Mouse (Mus musculus) layer of hippocampus, adult 2 months (tissue): ENCODE data around the gene Kdelr3. TPM values are rescaled to one million over a fixed set of nuclear protein-coding genes. Genes with fewer than 3 reads are reported as not detected.

Experiments
- DNase-seq, 2 experiments: peaks; one replicate each; pipeline ENCODE4 v3.0.0; 2022; ENCODE audit warnings: low spot score in 2 of 2
- H3K27ac ChIP-seq: fragments of 200-600 bp; 2 replicates; pipeline ENCODE4 v1.8.1; 2022
- H3K4me3 ChIP-seq: fragments of 200-600 bp; 2 replicates; pipeline ENCODE4 v1.8.1; 2022; ENCODE audit warnings: mild to moderate bottlenecking
- CTCF ChIP-seq: fragments of 200-600 bp; conservative IDR thresholded peaks from 2 replicates; pipeline ENCODE4 v1.8.1; 2022; ENCODE audit warnings: antibody characterized with exemption, mild to moderate bottlenecking, moderate library complexity
- total RNA-seq, 2 experiments: library from RNA; stranded (reverse); gene quantifications; 2 replicates each; pipeline ENCODE4 v1.2.3; 2021

Gene Kdelr3
- total RNA-seq, 2 experiments from 2014 or later = 0.51 TPM; not detected in 1

GRCm38 (mm10) chr15:79502891-79503341 lies 13.3 kb upstream of the Kdelr3 start:
- peak; percentile 75 to 81 for DNase-seq
- H3K27ac ChIP-seq = peak overlapping the region; percentile 94
- no peak for TF ChIP-seq CTCF
- peak overlapping the region; percentile 68 for H3K4me3 ChIP-seq

- H3K27ac ChIP-seq = peak overlapping the region; percentile 94
- peak overlapping the region; percentile 68 for H3K4me3 ChIP-seq
- no peak for TF ChIP-seq CTCF
- DNase-seq = no peak
Measured at GRCm38 (mm10) chr15:79503438-79503837, 12.8 kb upstream of the Kdelr3 start.

DNA sequence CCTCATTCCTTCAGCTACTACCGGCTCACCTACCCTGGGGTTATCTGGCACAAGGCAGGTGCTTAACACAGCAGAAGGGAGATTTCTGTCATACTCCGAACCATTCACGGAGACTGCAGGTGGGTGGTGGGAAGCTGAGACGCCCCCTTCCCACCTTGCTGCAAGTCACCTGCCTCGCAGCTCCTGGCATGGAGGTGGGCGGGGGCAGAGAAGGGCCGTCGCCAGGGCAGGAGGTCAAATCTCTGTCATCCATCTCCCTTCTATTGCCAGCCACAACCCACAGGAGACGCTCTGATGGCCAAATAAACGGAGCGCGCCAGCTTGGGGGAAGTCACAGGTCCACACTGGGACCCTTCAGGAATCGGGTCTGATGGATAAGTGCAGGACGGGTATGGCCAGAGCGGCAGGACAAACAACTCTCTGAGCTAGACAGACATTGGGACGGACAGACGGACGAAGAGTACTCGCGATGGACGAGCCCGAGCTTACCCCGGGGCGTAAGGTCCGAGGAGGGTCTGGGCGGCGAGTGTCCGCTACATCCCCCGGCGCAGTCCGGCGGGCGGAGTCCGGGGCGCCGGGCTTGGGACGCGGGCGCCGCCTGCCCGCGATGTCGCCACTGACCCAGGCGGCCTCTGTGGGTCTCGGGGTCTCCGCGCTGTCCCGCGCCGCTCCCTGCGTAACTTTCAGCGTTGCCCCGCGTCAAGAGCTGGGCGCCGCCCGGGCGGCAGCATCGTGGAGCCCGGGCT lies 11.3 kb upstream of the Kdelr3 start, which contains the start of gene Kcnj4:
Gene Kcnj4, minus strand, starts transcription at position 535 of the 746 bp plus-strand sequence.
- Histone ChIP-seq H3K27ac (peak within 1 kb of the TSS; percentile 94), H3K4me3 (peak within 1 kb of the TSS; percentile 68)
- DNase-seq = no peak
- no peak for TF ChIP-seq CTCF

- Histone ChIP-seq H3K4me3 (peak overlapping the region; percentile 68), H3K27ac (peak overlapping the region; percentile 94)
- peak; percentile 75 to 84 for DNase-seq
- TF ChIP-seq CTCF = no peak
Measured at GRCm38 (mm10) chr15:79505616-79506283, 10.5 kb upstream of the Kdelr3 start.

DNA sequence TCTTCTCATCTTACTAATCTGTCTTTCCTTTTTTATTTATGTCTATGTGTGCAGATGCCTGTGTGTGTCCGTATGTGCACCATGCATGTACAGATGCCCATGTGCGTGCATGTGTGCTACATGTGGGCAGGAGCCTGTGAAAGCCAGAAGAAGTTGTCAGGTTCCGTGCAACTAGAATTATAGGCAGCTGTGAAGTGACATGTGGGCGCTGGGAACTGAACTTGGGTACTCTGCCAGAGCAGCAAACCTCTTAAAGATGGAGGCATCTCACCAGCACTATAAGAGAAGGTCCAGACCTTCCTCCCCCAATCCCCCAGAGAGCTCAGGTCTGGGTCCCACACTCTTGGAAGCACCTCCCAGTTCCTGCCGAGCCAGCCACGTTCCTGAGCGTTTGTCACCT lies 9.8 kb upstream of the Kdelr3 start:
- no peak for DNase-seq
- H3K27ac ChIP-seq = peak overlapping the region; percentile 94
- H3K4me3 ChIP-seq = peak overlapping the region; percentile 68
- TF ChIP-seq CTCF = no peak

- no peak for TF ChIP-seq CTCF
- no peak overlapping the region for H3K4me3 ChIP-seq
- H3K27ac ChIP-seq = peak overlapping the region; percentile 32; the same call in 1 of the 2 replicates
- DNase-seq = no peak
Measured at GRCm38 (mm10) chr15:79507055-79507828, 9.0 kb upstream of the Kdelr3 start.

GRCm38 (mm10) chr15:79509998-79510397 lies 6.2 kb upstream of the Kdelr3 start:
- Histone ChIP-seq H3K27ac (peak overlapping the region; percentile 88), H3K4me3 (peak overlapping the region; percentile 30)
- TF ChIP-seq CTCF = no peak
- no peak for DNase-seq

GRCm38 (mm10) chr15:79510425-79510824 lies 5.8 kb upstream of the Kdelr3 start:
- H3K4me3 ChIP-seq = peak overlapping the region; percentile 55
- TF ChIP-seq CTCF = no peak

DNA sequence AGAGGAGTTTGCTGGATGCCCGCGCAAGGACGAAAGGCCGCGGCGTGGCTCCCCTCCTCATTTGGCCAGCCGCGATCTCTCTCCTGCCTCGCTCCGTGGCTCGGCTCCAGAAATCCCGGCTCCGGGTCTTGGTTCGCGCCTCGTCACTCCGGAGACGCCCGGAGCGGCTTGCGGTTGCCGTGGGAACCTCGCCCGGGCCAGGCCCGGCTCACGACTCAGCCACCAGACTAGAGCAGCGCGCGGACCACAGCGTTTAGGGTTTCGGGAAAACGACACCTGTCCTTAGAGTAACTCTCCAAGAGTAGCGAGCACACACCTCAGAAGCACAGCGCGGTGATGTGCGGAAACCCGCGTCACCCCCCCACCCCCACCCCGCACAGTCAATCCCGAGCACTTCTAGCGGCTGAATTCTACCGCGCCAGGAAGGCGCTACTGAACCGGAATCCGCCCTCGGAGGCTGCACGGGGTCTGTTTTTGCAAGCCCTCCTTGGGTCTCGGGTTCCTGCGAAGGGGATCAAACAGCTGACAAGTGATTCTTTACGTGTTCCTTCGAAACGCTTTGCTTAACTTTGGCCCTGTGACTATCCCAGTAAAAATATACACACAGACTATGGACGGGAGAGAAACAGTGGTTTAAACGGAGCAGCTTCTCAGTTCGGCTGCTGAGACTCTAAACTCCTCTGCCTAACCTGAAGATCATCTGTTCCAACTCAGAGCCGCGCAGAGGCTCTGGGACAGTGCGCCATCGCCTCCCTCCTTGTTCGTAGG lies 4.5 kb upstream of the Kdelr3 start:
- H3K4me3 ChIP-seq = peak overlapping the region; percentile 55
- peak; percentile 82 to 87 for DNase-seq
- peak overlapping the region; percentile 88 for H3K27ac ChIP-seq
- peak; percentile 31 for TF ChIP-seq CTCF

More at GRCm38 (mm10) chr15:79510425-79510824, 5.8 kb upstream of the Kdelr3 start:
- DNase-seq = no peak
- peak overlapping the region; percentile 88 for H3K27ac ChIP-seq

DNA sequence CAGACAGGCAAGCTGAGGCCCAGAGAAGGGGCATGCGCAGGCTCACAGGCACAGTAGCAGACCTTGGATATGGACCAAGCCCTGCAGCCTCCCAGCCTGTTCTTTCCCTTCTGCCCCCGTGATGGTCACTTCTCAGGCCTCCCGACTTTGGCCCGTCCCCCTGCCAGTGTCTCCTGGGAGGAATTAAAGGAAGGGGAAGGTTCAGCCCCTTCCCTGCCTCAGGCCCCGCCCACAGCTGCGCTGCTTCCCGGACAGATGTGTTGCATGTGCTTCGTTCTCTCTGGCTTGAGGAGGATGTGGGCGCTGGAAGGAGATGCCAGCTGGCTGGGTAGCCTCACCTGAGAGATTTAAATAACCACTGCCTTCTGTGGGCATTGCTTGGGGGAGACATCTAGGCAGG lies 2.3 kb upstream of the Kdelr3 start:
- H3K27ac ChIP-seq = no peak overlapping the region
- TF ChIP-seq CTCF = no peak
- DNase-seq = no peak
- no peak overlapping the region for H3K4me3 ChIP-seq

GRCm38 (mm10) chr15:79517710-79518109 lies 1.5 kb downstream of the Kdelr3 start:
- H3K27ac ChIP-seq = no peak overlapping the region
- no peak for TF ChIP-seq CTCF
- no peak overlapping the region for H3K4me3 ChIP-seq
- no peak for DNase-seq

DNA sequence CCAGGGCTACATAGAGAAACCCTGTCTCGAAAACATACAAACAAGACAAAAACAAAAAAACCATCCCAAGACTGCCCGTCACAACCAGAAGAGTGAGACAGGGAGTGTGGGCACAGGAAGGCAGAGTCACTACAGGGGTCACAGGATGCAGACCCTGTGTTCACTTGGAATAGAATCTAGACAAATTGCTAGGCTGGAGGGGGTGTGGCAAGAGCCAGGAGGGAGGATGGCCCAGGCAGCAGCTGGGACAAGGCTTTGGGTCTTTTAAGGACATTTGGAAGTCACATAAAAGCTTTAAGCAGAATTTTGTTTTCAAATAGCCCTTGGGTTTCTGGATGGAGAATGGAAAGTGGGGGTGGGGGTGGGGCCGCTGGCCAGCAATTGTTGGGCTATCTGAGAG lies 2.4 kb downstream of the Kdelr3 start:
- H3K4me3 ChIP-seq = no peak overlapping the region
- DNase-seq = no peak
- no peak overlapping the region for H3K27ac ChIP-seq
- TF ChIP-seq CTCF = no peak
